Mouse (Mus musculus) splenic B cell, adult 2 months (primary cell): ENCODE measurements around the gene Osm.

Experiments
- DNase-seq: peaks from one replicate; pipeline ENCODE4 v3.0.0-alpha.2; 2011; ENCODE audit warnings: low read depth, low spot score
- H3K27me3 ChIP-seq: 2 replicates; pipeline ENCODE4 v1.6.1; 2012; ENCODE audit warnings: mild to moderate bottlenecking, low read length, moderate library complexity, mixed read lengths; ENCODE audit not compliant: control insufficient read depth, poor library complexity, insufficient read depth, severe bottlenecking
- H3K36me3 ChIP-seq: 2 replicates; pipeline ENCODE4 v1.6.1; 2012; ENCODE audit warnings: mild to moderate bottlenecking, low read length, moderate library complexity, mixed read lengths; ENCODE audit not compliant: control insufficient read depth, poor library complexity, insufficient read depth, severe bottlenecking

Osm gene

DNA sequence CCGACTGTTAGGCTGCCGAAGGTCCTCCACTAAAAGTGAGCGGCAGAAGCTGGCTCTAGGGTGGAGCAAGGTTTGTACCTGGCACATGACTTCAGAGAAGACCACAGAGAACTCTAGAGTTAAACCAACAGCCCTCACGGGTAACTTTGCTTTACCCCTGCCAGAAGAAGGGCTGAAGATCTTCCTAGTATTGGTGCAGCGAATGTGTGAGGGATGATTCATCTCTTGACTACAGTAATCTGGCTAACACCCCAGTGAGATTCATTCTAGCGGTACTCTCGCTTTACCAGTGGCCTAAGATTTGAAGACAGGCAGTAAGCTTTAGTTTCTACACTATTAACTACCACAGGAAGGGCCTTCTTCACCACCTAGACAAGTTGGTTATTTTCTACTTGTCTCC lies 30.3 kb upstream of the Osm start:
- H3K27me3 ChIP-seq: no peaks in the 10 kb centered on the region
- no peak for DNase-seq
- peaks cover 4% of the 10 kb centered on the region; the same call in 1 of the 2 replicates for H3K36me3 ChIP-seq

DNA sequence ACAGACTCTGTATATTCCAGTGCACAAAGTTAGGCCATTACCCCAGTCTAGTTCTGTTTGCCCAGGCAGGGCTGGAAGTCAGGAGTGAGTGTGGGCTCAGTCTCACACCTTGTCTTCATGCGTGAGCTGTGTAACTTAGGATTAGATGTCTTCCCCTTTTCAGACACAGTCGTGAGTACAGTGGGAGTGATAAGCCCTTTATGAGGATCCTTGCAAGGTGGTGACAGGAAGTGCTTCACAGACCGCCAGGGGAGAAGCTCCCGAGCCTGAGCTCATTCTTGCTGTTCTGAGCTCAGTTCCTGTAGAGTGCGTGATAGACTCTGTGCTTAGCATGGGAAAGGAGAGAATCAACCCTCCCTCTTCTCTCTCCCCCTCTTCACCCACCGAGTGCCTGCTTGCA lies 29.7 kb upstream of the Osm start:
- no peak for DNase-seq
- peaks cover 4% of the 10 kb centered on the region; the same call in 1 of the 2 replicates for H3K36me3 ChIP-seq

DNA sequence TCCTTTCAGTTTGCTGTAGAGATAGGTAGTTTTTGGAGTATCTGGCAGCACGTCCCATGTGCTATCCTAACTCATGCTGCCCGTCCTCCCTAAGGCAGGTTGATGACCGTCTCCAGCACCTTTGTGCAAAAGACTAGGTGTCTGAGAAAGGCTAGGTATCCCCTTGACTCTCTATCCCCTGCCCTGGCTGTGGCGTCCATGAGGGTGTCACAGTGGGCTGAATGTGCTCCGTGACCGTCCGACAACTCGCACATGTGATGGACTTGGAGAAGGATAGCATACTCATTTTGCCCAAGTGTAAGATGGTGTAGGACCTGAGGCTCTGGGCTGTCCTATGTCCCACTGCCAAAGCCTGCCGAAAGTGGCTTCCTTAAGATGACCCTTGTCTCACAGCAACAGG lies 28.6 kb upstream of the Osm start:
- Histone ChIP-seq H3K36me3 (peaks cover 6% of the 10 kb centered on the region; the same call in 1 of the 2 replicates), H3K27me3 (no peaks in the 10 kb centered on the region)
- DNase-seq: no peak

More for the DNA sequence above, 29.7 kb upstream of the Osm start:
- H3K27me3 ChIP-seq: no peaks in the 10 kb centered on the region

DNA sequence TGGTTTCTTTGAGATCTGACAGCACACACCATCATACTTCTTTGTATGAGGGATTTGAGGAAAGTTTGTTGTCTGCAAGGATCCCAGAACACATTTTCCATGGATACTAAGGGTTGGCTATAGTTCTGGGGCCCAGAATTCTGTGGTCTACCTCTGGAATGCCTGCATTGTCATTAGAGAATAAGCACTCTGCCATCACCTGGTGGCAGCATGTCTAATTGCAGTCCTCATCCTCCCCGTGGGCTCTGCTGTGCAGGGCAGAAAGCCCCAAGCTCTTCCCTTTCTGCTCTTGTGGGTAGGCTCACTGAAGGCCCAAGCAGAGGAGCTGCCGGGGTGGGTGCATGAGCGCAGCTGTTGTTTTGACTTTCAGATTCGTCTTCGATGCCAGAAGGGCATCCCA lies 26.7 kb upstream of the Osm start:
- peak; percentile 58 for DNase-seq
- Histone ChIP-seq H3K27me3 (no peaks in the 10 kb centered on the region), H3K36me3 (peaks cover 6% of the 10 kb centered on the region)

DNA sequence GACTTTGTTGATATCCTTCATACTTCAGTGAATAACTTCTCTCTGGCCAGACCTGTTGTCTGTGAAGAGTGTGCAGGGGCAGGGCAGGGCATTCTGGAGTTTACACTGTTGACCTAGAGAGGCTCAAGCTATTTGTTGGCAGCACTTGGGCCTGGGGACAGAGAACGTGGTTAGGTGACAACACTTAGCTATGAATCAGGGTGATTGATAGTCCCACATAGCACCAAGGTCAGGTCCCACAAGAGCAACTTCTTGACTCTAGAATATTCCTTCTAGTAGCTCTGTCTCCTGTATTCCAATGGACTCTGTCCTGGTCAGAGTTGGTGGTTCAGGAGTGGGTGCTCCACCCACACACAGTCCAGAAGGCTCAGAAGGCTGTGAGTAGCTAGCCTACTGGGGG lies 25.4 kb upstream of the Osm start:
- Histone ChIP-seq H3K27me3 (no peaks in the 10 kb centered on the region), H3K36me3 (peaks cover 8% of the 10 kb centered on the region)
- no peak for DNase-seq

DNA sequence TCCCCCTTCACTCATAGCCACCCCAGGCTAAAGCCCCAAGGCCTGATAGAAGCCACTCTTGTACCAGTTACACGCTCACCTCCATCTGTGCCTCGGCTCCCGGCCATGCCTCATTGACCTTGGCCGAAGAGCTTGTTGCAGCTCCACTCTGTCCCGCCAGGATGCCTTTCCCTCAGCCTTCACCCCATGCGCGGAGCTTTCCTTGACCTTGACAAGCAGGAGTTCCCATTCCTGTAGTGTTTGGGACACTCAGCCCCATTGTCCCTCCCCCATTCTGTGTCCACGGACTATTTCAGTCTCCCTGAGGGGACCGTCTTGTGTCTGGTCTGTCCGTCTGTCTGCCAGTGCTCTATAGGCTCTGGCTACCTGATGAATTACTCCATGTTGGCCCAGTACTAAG lies 23.1 kb upstream of the Osm start:
- no peaks in the 10 kb centered on the region for H3K27me3 ChIP-seq
- no peak for DNase-seq
- H3K36me3 ChIP-seq: peaks cover 7% of the 10 kb centered on the region

DNA sequence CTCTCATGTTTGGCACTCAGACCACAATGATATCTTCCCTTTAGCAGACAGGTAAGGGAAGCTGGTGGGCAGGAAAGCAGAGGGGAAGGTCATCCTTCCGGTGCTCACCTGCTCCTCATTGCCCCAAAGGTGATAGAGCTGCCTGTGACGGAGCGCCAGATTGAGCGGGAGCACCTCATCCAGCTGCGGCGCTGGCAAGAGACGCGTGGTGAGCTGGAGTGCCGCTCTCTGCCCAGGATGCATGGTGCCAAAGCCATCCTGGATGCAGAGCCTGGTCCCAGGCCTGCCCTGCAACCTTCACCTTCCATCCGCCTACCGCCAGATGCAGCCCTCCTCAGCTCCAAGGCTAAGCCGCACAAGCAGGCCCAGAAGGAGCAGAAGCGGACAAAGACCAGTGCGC lies 21.6 kb upstream of the Osm start:
- DNase-seq: no peak

DNA sequence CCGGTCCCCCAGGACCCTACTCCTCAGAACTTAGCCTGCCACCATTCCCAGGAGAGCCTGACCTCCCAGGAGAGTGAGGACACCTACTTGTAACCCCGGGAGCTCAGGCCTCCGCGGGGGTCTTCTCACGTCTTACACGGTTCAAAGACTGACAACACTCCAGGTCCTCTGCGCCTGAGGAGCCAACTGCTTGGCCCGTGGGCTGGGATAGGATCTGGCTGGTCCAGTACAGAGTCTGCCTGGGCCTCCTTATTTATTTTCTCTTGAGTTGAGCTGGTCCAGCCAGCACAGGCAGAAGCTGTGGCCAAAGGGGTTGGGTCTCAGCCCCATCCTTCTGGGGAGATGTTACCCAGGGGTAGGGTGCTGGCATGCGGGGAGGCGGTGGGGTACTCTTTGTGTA lies 21.2 kb upstream of the Osm start:
- DNase-seq: no peak
- peaks cover 4% of the 10 kb centered on the region for H3K36me3 ChIP-seq
- H3K27me3 ChIP-seq: no peaks in the 10 kb centered on the region

More for the DNA sequence above, 21.6 kb upstream of the Osm start:
- no peaks in the 10 kb centered on the region for H3K27me3 ChIP-seq
- H3K36me3 ChIP-seq: peaks cover 4% of the 10 kb centered on the region

DNA sequence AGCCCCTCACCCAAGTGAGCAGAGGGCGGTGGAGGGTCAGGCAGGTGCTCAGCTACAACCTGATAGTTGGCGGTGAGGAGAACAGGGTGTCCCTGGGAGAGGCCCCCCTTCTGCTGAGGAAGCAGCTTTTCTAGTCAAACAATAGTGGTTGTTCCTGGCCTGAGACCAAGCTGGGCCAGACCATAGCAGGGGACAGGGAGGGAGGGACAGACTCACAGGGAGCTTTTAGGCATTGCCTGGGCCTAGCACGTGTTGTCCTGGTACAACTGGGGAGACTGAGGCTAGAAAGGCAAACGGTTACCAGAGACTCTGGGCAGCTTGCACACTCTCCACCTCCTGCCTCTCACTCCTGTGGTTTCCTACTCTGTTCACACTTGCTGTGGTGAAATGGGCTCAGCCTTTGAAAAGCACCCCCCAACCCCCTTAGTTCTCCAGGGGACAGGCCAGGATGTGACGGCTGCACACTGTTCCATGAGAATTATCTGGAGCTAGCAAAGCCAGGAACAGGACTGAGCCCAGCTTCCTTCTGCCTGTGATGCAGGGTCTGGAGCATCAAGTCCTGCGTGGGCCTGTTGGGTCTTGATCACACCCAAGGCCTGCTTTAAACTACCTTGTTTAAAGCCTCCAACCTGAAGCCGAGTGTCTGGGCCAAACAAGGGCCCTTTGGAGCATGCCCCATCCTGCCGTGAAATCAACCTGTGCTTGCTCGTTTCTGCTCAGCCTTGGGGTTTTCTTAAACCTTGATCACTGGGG lies 19.8 kb upstream of the Osm start:
- DNase-seq: no peak
- no peaks in the 10 kb centered on the region for H3K27me3 ChIP-seq
- peaks cover 4% of the 10 kb centered on the region for H3K36me3 ChIP-seq

DNA sequence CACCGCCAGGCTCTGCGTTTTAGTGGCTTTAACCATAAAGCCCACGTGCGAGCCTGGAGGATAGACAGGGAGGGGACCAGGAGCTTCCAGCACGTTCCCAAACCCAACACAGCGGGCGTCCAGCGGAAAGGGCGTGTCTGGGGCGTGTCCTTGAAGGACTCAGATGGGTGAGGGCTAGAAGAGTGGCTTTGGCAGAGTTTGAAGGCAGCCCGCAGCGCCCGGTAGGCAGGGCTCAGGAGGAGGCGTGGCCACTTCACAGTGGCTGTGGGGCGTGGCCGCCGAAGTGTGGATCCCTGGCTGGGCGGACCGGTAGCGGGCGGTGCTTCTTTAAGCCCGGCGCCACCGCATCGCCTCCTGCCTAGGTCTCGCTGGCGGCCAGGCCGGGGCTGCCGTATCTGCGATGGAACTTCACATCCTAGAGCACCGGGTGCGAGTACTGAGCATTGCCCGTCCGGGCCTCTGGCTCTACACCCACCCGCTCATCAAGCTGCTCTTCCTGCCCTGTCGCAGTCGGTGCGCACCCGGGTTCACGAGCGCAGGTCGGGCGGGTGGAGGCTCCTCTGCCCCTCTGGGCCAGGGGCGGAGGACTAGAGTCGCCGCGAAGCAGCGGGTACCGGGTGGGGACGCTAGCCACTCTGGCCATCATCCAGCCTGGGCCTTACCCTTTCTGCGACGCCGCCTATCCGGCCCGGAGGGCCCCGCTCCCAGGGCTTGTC lies 18.1 kb upstream of the Osm start, which contains the start of gene Castor1:
TSS of gene Castor1 (plus strand) at position 312 of the 716 bp plus-strand sequence.
- H3K27me3 ChIP-seq: no peaks in the 10 kb centered on the region
- DNase-seq: peak; percentile 90
- H3K36me3 ChIP-seq: peaks cover 2% of the 10 kb centered on the region; the same call in 1 of the 2 replicates

DNA sequence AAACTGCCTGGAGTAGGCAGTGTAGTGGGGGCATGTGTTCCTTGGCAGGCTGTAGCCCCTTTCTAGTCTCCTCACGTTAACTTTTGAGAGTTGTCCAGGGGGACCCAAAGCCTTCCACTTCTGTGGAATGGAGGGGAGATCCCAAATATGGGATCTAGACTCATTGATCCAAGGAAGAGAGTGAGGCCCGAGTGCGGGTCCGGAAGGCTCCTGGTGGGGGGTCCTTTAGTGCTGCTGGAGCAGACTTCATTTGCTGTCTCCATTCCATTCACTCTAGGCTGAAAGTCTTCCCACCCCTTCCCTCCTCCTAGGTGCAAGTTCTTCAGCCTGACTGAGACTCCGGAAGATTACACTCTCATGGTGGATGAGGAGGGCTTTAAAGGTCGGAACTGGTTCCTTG lies 17.6 kb upstream of the Osm start:
- no peaks in the 10 kb centered on the region for H3K27me3 ChIP-seq
- no peak for DNase-seq
- peaks cover 2% of the 10 kb centered on the region; the same call in 1 of the 2 replicates for H3K36me3 ChIP-seq

DNA sequence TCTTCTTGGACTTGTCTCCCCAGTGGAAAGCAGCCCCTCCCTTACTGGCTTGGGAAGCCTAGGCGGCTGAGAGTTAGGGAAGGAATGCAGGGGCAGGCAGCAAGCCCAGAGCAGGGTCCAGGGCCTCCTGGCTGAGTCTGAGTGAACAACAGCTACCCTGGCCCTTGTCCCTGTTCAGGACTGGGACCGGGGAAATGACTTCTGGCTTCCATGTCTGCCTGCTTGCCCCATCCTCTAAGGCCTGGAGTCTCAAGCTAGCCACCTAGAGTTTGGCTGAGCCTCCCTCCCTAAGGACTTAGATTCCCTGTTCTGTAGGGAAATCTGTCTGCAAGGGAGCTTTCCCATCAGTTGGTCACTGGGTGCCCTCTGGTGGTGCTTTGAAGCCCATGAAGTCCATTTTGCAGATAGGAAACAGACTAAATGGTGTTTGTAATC lies 16.9 kb upstream of the Osm start:
- Histone ChIP-seq H3K36me3 (peaks cover 2% of the 10 kb centered on the region; the same call in 1 of the 2 replicates), H3K27me3 (no peaks in the 10 kb centered on the region)
- DNase-seq: peak; percentile 72

DNA sequence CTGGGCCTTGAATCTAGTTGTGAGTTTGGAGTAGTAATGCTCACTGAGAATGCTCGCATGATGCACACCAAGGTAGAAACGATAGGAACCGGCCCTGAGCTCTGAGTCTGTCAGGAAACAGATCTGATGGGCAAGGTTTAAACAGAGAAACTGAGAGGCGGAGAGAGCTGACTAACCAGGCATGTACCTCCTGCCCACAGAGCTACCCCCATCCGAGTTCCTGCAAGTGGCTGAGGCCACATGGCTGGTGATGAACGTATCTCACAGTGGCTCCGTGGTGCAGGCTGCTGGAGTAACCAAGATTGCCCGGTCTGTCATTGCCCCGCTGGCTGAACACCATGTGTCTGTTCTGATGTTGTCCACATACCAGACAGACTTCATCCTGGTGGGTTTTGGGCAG lies 16.3 kb upstream of the Osm start:
- DNase-seq: no peak
- no peaks in the 10 kb centered on the region for H3K36me3 ChIP-seq
- H3K27me3 ChIP-seq: no peaks in the 10 kb centered on the region

DNA sequence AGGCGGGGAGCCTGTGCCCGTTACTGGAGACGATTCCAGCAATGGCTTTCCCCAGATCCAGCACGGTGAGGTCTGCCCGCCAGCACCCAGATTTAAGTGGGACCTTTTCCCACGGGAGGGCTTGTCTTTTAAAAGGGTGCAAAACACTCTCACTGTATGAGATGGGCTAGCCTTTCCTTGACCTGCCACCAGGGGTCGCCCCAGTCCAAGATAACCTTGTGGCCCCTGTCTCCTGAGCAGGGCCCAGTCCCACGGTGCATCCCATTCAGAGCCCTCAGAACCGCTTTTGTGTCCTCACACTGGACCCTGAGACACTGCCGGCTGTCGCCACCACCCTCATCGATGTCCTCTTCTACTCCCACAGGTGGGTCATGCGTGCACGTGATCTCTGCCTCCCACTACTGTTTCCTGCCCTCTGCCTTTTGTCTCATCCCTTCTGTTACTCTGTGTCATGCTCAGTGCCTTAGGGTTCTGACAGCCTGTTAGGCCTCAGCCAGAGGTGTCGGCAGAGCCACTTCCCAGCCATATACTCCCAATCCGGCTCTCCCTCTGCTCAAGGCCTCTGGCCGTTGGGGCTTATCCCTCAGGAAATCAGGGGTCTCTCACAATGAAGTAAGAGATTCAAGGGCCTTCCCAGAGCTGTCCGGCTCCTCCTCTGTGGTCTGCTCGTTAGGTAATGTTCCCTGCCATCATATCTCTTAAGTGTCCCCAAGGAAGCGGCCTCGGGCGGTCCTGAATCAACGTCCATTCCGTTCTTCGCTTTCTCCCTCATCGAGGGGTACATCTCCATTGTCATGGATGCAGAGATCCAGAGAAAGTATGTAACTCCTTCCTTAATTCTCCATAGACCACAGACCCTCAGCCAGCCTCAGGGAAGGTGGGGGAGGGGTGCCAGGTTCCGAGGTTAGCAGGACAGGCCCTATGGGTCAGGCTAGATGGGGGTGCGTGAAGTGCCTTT lies 15.5 kb upstream of the Osm start:
- H3K36me3 ChIP-seq: no peaks in the 10 kb centered on the region
- peak; percentile 89 for DNase-seq
- no peaks in the 10 kb centered on the region for H3K27me3 ChIP-seq
